Mouse (Mus musculus): ENCODE data around the gene Tcf7.

DNA sequence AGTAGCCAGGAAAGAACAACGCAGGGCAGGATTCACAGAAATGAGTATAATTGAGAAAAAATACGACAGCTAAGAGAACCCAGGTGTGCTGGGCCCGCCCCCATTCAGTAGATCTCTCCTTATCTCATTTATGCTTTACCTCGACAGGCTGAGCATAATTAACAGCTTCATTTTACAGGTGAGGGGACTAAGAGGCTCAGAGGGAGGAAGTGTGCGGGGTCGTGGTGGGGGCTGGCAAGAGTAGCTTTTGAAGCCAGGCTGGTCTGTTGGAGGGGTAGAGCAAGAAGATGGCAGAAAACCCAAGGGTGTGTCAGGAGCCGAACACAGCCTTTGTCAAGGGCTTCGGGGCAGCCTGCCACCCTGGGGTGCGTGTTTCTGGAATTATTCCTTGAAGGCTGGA lies 16.1 kb upstream of the Tcf7 start:
- TF ChIP-seq CTCF (IDR thresholded peaks at IDR 0.05; ENCODE audit: low read depth, low read length) (no peak), POLR2AphosphoS5 (IDR thresholded peaks at IDR 0.05; ENCODE audit: insufficient replicate concordance, low read depth, low read length) (no peak), TAL1 (conservative IDR thresholded peaks at IDR 0.05; ENCODE audit: low read depth, low read length) (no peak), GATA1 (IDR thresholded peaks at IDR 0.05; ENCODE audit: borderline replicate concordance, low read length) (no peak), GATA2 (IDR thresholded peaks at IDR 0.05; ENCODE audit: borderline replicate concordance, low read depth, low read length) (no peak)
